Mouse (Mus musculus) urinary bladder, postnatal 4 days (tissue): ENCODE data around the gene C8a.

Experiments used
- DNase-seq, 2 experiments: peaks; one replicate each; pipeline ENCODE4 v3.0.0; 2021 to 2022; ENCODE audit warnings: low spot score in 2 of 2

The C8a gene

GRCm38 (mm10) chr4:104769602-104770001 is 106.6 kb downstream of the C8a start:
- no peak for DNase-seq

- no peak for DNase-seq
These were observed 108.0 kb downstream of the C8a start for GRCm38 (mm10) chr4:104768190-104768589.

DNA sequence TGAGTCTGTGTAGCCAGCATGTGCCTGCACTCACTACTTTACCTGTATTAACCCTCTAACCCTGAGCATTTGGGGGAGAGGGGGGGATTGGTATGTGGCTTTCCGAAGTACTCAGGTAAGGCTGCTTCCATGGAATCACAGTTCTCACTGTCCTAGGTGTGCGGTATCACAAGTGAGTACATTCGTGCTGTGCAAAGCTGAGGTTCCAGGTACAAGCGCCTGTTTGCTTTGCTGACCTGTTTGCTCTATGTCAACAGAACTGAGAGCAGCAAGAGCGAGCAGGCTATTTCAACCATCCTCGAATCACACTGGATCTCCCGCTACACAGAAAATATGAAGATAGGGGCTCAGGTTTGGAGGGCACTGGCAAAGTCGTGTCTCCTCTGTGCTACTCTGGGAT is 110.1 kb downstream of the C8a start, which contains the start of gene C8b:
Gene C8b, plus strand, starts transcription at position 253 of the 400 bp plus-strand sequence.
- no peak for DNase-seq
